Mouse (Mus musculus) layer of hippocampus, postnatal 10 days (tissue): ENCODE results near the gene Fut9. TPM values are rescaled to one million over a fixed set of nuclear protein-coding genes. Genes with fewer than 3 reads are reported as not detected.

Source experiments
- DNase-seq, 2 experiments: peaks; one replicate each; pipeline ENCODE4 v3.0.0; 2021; ENCODE audit warnings: low spot score in 2 of 2
- total RNA-seq, 2 experiments: library from RNA; stranded (reverse); gene quantifications; 2 replicates each; pipeline ENCODE4 v1.2.3; 2021

The Fut9 gene
- total RNA-seq, 2 experiments from 2014 or later = 49.3 to 53.8 TPM

DNA sequence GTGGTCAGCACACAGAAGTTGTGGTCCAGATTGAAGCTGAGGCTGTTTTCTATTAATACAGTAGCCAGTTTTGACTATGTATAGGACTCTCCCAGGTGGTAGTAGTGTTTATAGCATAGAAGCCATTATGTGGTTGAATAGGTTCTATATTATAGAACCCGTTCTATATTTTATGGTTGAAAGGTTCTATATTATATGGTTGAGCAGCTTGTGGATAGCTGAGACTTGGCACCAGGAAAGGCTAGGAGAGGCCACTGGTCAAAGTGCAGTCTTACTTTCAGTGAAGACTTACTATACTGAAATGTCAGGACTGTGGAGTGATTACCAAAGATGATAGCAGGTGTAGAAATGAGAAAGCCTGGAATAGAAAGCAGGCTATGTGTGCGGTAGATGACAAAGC, 151.9 kb downstream of the Fut9 start:
- no peak for DNase-seq

DNA sequence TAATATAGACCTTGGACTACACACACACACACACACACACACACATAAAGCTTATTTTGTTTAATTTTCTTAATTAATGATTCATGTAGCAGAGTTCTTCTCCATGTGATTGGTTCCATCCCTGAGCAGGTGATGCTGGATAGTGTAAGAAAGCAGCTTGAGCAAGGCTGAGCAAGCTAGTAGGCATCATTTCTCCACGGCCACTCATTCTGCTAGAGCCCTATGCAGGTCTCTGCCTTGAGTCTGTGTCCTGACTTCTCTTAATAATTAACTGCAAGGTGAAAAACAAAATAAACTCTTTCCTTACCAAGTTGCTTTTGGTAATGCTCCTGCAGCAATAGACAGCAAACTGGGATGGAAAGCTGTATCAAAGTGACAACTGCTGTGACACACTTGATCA, 152.5 kb downstream of the Fut9 start:
- no peak for DNase-seq

DNA sequence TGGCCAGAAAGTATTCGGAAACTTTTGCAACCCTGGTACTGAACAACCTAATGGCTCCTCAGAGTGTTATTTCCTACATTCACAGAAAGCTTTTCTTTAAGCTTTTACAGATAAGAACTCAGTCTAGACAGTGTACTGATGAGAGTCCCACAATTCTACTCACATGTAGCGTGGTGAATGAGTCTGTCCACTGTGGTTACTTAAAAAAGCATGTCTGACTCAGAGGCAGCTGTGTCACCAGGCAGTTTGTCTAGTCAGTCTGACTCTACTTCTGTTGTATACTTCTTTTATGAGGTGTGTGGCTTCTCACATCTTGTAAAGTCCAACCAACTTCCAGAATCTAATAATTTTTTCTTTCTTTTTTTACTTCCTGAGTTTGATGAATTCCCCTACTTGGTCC, 154.5 kb downstream of the Fut9 start:
- DNase-seq = no peak

DNA sequence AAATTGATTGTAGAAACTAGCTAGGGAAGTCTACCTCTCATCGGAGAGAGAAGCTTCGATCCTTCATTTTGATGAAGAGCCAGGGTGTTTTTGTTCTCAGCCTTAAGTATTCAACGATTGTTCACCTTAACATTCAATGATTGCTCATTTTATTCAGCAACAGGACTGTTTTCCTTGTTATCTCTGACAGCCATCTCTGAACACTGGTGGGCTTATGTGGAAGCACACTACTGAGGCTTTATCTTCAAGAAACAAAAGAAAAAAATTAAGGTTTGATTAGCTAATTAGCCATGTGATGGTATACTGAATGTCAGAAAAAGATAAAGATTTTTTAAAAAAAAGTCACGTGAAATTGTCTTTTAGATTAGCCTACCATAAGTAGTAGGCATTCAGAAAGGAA, 158.1 kb downstream of the Fut9 start:
- no peak for DNase-seq

DNA sequence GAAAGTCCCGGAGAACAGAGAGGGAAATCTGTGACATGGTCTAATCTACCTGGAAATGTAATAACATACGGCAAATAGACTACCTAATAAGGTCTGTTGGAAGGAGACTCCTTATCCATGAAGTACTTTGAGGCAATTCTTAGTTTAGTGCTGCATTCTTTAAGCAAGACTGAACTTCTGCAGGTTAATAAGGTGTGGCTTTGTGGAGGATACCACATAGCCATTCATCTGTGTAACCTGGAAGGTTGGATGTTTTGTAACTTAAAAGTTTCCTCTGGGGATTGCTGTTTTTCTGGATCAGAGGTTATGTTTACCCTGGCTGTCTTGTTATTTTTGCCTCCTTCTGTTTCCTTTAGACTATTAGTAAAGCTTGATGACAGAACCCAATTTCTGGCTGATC, 166.8 kb downstream of the Fut9 start:
- DNase-seq = no peak

DNA sequence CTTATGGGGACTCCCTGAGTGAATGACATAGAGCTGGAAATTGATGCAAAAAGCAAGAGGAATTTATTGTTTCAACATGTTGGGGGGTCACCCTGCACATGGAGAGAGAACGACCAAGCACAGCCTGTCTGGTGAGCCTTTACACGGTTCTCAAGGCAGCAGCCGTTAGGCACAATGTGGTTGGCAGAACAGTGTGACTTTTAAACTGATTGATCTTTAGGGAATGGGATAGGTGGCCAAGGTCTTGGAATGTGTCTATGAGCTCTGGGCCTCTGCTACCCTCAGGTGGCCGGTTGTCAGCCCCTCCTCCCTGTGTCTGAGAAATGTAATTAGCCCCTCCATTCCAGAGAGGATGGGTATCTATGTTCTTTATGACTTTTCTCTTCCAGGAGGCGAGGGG, 171.9 kb downstream of the Fut9 start:
- no peak for DNase-seq

DNA sequence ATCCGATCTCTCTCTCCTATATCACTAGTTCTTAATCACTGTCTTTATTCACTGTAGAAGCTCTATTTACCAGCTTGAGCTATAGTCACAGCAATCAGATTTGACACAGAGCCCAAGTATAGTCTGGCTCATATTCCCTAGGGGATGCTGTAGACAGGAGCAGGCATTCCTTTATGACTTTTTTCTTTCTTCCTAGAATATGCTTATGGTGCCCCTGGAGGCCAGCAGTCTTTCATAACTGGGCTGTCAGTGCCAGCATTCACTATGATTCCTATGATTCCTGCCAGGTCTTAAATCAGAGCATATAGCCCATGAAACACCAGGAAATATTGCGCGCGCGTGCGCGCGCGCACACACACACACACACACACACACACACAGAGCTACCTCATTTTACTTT, 172.6 kb downstream of the Fut9 start:
- no peak for DNase-seq

DNA sequence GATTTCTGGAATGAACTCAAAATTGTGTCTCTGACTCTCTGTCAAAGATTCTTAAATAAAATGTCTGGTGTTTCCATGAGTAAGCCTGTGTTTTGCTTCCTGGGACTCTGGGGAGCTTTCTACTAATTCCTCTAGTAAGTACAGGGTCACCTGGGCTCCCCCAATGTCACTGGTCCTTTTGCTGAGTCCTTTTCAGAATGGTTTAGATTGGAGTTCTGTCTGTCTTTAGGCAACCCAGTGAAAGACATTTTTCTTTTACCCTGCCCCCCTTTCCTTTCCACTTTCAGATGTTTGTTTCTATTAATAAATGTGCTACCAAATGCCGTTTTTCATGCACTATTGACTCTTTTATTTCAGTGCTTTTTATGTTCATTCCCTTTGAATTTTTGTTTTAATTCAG, 173.0 kb downstream of the Fut9 start:
- no peak for DNase-seq

DNA sequence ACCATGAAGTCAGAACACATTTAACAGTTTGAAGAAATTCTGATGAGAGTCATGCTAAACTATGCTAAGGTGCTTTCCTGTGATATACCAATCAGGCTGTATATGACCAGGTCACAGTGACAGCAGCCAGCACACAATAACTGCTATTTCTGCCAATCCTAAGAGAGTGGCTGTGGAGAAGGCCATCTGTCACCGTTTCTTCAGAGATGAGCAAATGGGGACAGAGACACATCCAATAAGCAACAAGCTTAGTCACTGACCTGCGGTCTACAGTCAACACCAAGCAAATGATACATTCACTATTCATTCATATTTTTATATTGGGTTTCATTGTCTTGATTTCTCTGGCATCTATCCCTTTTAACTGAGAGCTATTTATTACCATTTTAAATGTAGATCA, 176.9 kb downstream of the Fut9 start:
- no peak for DNase-seq

DNA sequence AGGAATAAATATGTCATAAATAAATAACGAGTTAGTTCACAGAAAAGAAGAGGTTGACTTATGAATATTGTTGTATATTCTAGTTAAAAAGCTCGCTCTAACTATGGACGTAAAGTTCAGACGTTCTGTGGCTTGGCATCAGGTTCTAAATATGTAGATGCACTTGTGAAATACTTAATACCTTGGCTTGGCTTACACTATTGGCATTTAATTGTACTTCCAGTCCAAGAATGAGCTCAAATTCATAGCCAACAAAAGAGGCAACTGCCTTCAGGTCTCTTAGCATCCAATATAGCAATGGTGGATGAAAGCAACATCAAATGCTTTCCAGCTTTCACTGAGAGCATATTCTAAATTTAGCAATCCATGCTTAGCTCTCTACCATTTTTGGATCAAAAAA, 182.7 kb downstream of the Fut9 start:
- DNase-seq = no peak

DNA sequence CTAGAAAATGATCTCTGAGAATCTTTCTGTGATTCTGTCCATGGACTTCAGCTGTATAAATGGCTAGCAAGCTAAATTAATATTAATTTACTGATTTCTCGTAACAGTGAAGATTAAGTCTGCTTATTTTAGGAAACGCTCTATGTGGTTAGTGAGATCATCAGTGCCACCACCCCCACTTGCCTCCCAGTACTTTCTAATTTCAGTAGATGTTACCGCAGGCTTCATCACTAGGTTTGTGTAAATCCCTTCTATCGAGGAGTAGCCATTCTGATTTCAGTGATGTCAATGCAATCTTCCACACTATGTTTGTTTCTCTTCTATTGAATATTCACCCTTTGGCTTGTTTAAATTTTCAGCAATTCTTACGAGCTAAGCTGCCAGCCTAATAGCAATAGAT, 186.6 kb downstream of the Fut9 start:
- DNase-seq = no peak

DNA sequence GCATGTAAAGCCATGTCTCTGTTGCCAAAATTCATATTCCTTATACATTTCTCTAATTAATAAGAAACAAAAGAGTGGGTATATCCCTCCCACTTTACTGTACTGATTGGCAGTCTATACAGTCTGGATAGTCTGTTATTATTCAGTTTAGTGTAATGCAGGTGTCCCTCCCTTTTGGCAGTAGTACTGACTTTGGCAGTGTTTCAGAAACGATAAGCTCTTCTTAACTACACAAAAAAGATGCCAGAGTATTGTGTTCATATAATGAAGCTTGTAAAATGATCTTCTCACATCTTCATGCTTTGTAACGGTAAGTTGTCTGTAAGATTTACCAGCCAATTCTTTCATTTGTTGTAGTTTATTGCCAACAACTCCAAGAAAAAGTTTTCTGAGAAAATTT, 189.6 kb downstream of the Fut9 start:
- DNase-seq = no peak

DNA sequence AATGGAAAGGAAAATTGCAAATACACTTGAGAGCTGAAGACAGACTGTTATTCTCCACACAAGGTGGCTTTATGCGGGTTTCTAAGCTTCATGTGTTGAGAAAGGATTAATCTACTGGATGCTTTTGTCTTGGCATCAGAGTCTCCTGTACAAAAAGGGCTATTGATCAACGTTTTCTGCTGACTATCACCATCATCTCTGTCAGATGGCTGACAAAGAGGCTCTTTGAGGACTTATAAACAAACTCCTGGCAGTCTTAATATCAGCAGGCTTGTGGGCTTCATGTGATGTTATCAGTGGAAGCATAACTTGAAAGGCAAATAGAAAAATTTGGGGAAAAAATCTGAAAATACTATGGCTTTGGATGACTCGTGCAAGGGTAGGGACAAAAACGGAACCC, 206.8 kb downstream of the Fut9 start:
- DNase-seq = no peak
